In genomic region chr2:50150203-50150590, GRCm38 (mm10) we compare ENCODE assay signal across 11 mouse cellular contexts.
DNase-seq lines count a peak whose midpoint lies in the region; ATAC-seq and TF ChIP-seq lines count a peak whose summit lies in the region.
"Had no signal": no experiment of that assay in that cellular context is flagged by ENCODE, and none has a peak within 500 bp of the region (broad histone marks: within the 10 kb centered on the region; RNA-seq: fewer than 3 reads in every experiment).

No protein-coding gene starts in this region.

- no peaks in the 10 kb centered on the region for H3K9me3 ChIP-seq in limb, embryonic 11.5 days (ENCODE audit: control insufficient read depth, low read length)
- H3K9me3 ChIP-seq in limb, embryonic 10.5 days (replicated peaks), result no peaks in the 10 kb centered on the region
- H3K9me3 ChIP-seq in lung, embryonic 16.5 days (ENCODE audit: control insufficient read depth, low read length), result no peaks in the 10 kb centered on the region
- H3K9me3 ChIP-seq in stomach, embryonic 15.5 days, result no peaks in the 10 kb centered on the region
- H3K9me3 ChIP-seq in forebrain, postnatal 0 days (ENCODE audit: low read length), result no peaks in the 10 kb centered on the region
- H3K9me3 ChIP-seq: limb, embryonic 15.5 days had no signal

- 68% methylated on average over 7 of the region's 7 CpGs for WGBS in limb, embryonic 11.5 days
- WGBS in limb, embryonic 10.5 days, result 82% methylated on average over 7 of the region's 7 CpGs
- WGBS in lung, embryonic 16.5 days, result 52% methylated on average over 7 of the region's 7 CpGs
- 62% methylated on average over 7 of the region's 7 CpGs for WGBS in stomach, embryonic 15.5 days
- 84% methylated on average over 7 of the region's 7 CpGs for whole genome bisulfite sequencing in forebrain, postnatal 0 days

- no peak overlapping the region for H3K4me2 ChIP-seq in limb, embryonic 11.5 days (ENCODE audit: low read depth, severe bottlenecking)
- H3K4me2 ChIP-seq in lung, embryonic 16.5 days (ENCODE audit: low read depth, low read length), result no peak overlapping the region
- H3K4me2 ChIP-seq in stomach, embryonic 15.5 days, result no peak overlapping the region
- H3K4me2 ChIP-seq in forebrain, postnatal 0 days (ENCODE audit: low read depth), result no peak overlapping the region
- H3K4me2 ChIP-seq: limb, embryonic 15.5 days had no signal

- no peaks in the 10 kb centered on the region for H3K36me3 ChIP-seq in limb, embryonic 11.5 days (ENCODE audit: control insufficient read depth, insufficient read depth, low read length)
- H3K36me3 ChIP-seq in limb, embryonic 10.5 days, result no peaks in the 10 kb centered on the region
- no peaks in the 10 kb centered on the region for H3K36me3 ChIP-seq in lung, embryonic 16.5 days (ENCODE audit: control insufficient read depth, insufficient read depth, low read length)
- no peaks in the 10 kb centered on the region for H3K36me3 ChIP-seq in stomach, embryonic 15.5 days
- no peaks in the 10 kb centered on the region for H3K36me3 ChIP-seq in forebrain, postnatal 0 days (ENCODE audit: insufficient read depth)
- H3K36me3 ChIP-seq: limb, embryonic 15.5 days had no signal

- H3K4me1 ChIP-seq in limb, embryonic 11.5 days (ENCODE audit: control insufficient read depth, insufficient read depth, low read length), result peaks cover 2% of the 10 kb centered on the region; the same call in 1 of the 2 replicates
- H3K4me1 ChIP-seq in limb, embryonic 10.5 days, result peaks cover 17% of the 10 kb centered on the region; the same call in 1 of the 2 replicates
- no peaks in the 10 kb centered on the region for H3K4me1 ChIP-seq in lung, embryonic 16.5 days (replicated peaks; ENCODE audit: control insufficient read depth, insufficient read depth, low read length)
- H3K4me1 ChIP-seq in stomach, embryonic 15.5 days, result 0 out of 2 replicates have a peak, but pooled peaks cover 6% of the 10 kb centered on the region
- no peaks in the 10 kb centered on the region; the same call in 1 of the 2 replicates for H3K4me1 ChIP-seq in forebrain, postnatal 0 days (ENCODE audit: insufficient read depth)

- peak; percentile 31 to 53 for DNase-seq in adrenal gland, adult (ENCODE audit: inconsistent age in 2 of 2, low spot score in 1 of 2)
- DNase-seq in adrenal gland, adult 8-10 months, result no peak
- DNase-seq in limb, embryonic 11.5 days (ENCODE audit: low spot score), result peak; percentile 20
- DNase-seq in limb, embryonic 10.5 days (ENCODE audit: low spot score), result no peak
- no peak for DNase-seq in cerebellum, adult 11-12 months
- DNase-seq in forebrain, postnatal 0 days, result no peak
- DNase-seq: heart, postnatal 4 days had no signal

- TF ChIP-seq CTCF in forebrain, postnatal 0 days (IDR thresholded peaks at IDR 0.05; ENCODE audit: low read depth), result no peak

- H3K27ac ChIP-seq in limb, embryonic 11.5 days (replicated peaks; ENCODE audit: low read depth, low read length), result no peak overlapping the region
- H3K27ac ChIP-seq in limb, embryonic 10.5 days, result no peak overlapping the region
- H3K27ac ChIP-seq in lung, embryonic 16.5 days (ENCODE audit: low read length), result no peak overlapping the region
- H3K27ac ChIP-seq in stomach, embryonic 15.5 days, result peak overlapping the region; percentile 60; the same call in 1 of the 2 replicates
- no peak overlapping the region for H3K27ac ChIP-seq in forebrain, postnatal 0 days (ENCODE audit: low read depth, low read length)
- H3K27ac ChIP-seq: limb, embryonic 15.5 days had no signal

- no peak overlapping the region for H3K9ac ChIP-seq in limb, embryonic 11.5 days (ENCODE audit: low read length)
- no peak overlapping the region for H3K9ac ChIP-seq in lung, embryonic 16.5 days (ENCODE audit: low read length)
- no peak overlapping the region for H3K9ac ChIP-seq in stomach, embryonic 15.5 days
- H3K9ac ChIP-seq in forebrain, postnatal 0 days, result no peak overlapping the region
- H3K9ac ChIP-seq: limb, embryonic 15.5 days had no signal

- no peaks in the 10 kb centered on the region for H3K27me3 ChIP-seq in limb, embryonic 11.5 days (ENCODE audit: control insufficient read depth, insufficient read depth, low read length)
- no peaks in the 10 kb centered on the region for H3K27me3 ChIP-seq in limb, embryonic 10.5 days (ENCODE audit: low read depth, poor library complexity, severe bottlenecking)
- H3K27me3 ChIP-seq in lung, embryonic 16.5 days (ENCODE audit: control insufficient read depth, insufficient read depth, low read depth, low read length), result no peaks in the 10 kb centered on the region
- H3K27me3 ChIP-seq in stomach, embryonic 15.5 days (replicated peaks), result no peaks in the 10 kb centered on the region
- H3K27me3 ChIP-seq in forebrain, postnatal 0 days (ENCODE audit: insufficient read depth, low read length), result no peaks in the 10 kb centered on the region
- H3K27me3 ChIP-seq: limb, embryonic 15.5 days had no signal

- ATAC-seq in limb, embryonic 11.5 days (ENCODE audit: insufficient number of reproducible peaks, low FRiP score, low TSS enrichment, low read depth), result peak; percentile 60; the same call in 1 of the 2 replicates
- ATAC-seq in lung, embryonic 16.5 days (ENCODE audit: low read depth), result peak; percentile 96
- ATAC-seq in stomach, embryonic 15.5 days (ENCODE audit: insufficient read depth, low FRiP score, low read depth), result peak; percentile 90
- no peak for ATAC-seq in forebrain, postnatal 0 days

- H3K4me3 ChIP-seq in limb, embryonic 11.5 days (ENCODE audit: low read depth, low read length), result no peak overlapping the region
- H3K4me3 ChIP-seq in limb, embryonic 10.5 days, result no peak overlapping the region
- H3K4me3 ChIP-seq in lung, embryonic 16.5 days (ENCODE audit: low read length), result no peak overlapping the region
- no peak overlapping the region for H3K4me3 ChIP-seq in stomach, embryonic 15.5 days (replicated peaks)
- no peak overlapping the region for H3K4me3 ChIP-seq in forebrain, postnatal 0 days (ENCODE audit: low read depth, low read length)
- H3K4me3 ChIP-seq: limb, embryonic 15.5 days; myocyte had no signal

Comparison
In these comparisons a context has a peak if more than half of its experiments do, and no peak if none do; other contexts are left out.
1. DNase-seq: peak in adrenal gland, adult (2 of 2) and limb, embryonic 11.5 days (single experiment); none in adrenal gland, adult 8-10 months (single experiment), limb, embryonic 10.5 days (single experiment), cerebellum, adult 11-12 months (single experiment) and forebrain, postnatal 0 days (single experiment).